Mouse (Mus musculus): Measurements from ENCODE around the gene Mrpl20.
"Not testable (repeated sequence)": the region's sequence is repeated elsewhere in the genome, so short reads cannot be mapped to it uniquely, and the experiment has no call there.

Mrpl20 gene

GRCm38 (mm10) chr4:155783486-155784080 is 19.1 kb upstream of the Mrpl20 start:
- peak in 1 of 2 experiments; percentile 47 for DNase-seq

GRCm38 (mm10) chr4:155784081-155784701 is 18.5 kb upstream of the Mrpl20 start:
- peak; percentile 86 to 89 for DNase-seq

GRCm38 (mm10) chr4:155785246-155785645 is 17.4 kb upstream of the Mrpl20 start:
- DNase-seq, result no peak

- DNase-seq, result no peak
Measured at GRCm38 (mm10) chr4:155785819-155786218, 16.9 kb upstream of the Mrpl20 start, which contains the start of gene Tmem88b. TSS of gene Tmem88b (minus strand) at chr4:155785874.

DNA sequence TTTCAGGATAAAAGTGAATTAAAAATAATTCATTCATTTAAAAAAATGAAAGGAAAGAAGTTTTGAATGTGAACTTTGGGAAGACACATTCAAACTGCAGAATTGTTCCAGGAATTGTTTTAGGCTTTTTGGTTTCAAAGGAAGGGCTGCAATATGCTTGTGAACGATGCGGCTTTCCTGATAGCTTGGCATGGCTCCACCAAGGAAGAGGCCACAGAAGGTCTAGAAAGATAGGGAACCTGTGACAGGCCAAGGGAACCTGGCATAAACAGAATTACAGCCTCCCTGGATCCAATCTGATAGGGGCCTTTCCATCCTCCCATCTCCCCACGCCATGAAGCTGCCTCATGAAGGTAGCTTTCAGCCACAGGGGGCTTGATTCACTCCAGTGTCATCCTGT is 14.4 kb upstream of the Mrpl20 start:
- DNase-seq, result no peak

- not testable (repeated sequence) for DNase-seq
Measured at GRCm38 (mm10) chr4:155788833-155789232, 13.8 kb upstream of the Mrpl20 start.

- DNase-seq, result no peak
Measured at GRCm38 (mm10) chr4:155790021-155790489, 12.6 kb upstream of the Mrpl20 start, which contains the start of gene Ankrd65. TSS of gene Ankrd65 (plus strand) at chr4:155790439.

GRCm38 (mm10) chr4:155790650-155791161 is 12.0 kb upstream of the Mrpl20 start:
- no peak for DNase-seq

GRCm38 (mm10) chr4:155791240-155791933 is 11.3 kb upstream of the Mrpl20 start:
- no peak for DNase-seq

- no peak for DNase-seq
Measured at GRCm38 (mm10) chr4:155793730-155794129, 8.9 kb upstream of the Mrpl20 start.

DNA sequence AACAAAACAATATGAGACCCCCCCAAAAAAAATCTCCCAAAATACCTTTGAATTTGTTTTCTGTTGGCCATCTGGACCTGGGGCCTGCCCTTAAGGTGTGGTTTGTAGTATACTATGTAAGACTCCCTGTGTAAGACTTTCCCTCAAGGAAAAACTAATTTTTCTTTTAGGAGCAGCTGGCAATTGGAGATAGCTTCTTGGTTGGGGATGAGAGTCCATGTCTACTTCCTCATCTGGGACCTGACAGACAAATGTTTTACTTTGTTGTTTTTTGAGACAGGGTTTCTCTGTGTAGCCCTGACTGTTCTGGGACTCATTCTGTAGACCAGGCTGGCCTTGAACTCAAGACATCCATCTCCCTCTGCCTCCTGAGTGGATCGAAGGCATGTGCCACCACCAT is 603 bp upstream of the Mrpl20 start:
- DNase-seq, result no peak

GRCm38 (mm10) chr4:155803340-155804041 is 813 bp downstream of the Mrpl20 start:
- peak; percentile 93 to 98 for DNase-seq

DNA sequence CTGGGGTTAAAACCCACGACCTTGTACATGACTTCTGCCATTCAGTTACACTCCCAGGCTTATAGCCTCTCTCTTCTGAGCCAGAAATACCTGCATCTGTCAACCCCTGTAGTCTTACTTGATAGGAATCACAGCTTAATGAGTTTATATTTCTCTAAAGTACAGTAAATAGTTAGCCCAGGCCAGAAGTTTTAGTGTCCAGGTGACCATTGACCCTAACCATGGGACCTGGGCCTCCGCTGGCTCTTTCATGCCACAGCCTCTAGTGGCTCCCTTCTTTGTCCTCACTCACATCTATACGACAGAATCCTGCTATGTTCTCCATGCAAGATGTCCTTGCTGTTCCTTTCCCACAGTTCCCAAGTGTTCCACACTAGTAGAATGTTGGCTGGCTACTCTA is 5.2 kb downstream of the Mrpl20 start:
- no peak for DNase-seq

DNA sequence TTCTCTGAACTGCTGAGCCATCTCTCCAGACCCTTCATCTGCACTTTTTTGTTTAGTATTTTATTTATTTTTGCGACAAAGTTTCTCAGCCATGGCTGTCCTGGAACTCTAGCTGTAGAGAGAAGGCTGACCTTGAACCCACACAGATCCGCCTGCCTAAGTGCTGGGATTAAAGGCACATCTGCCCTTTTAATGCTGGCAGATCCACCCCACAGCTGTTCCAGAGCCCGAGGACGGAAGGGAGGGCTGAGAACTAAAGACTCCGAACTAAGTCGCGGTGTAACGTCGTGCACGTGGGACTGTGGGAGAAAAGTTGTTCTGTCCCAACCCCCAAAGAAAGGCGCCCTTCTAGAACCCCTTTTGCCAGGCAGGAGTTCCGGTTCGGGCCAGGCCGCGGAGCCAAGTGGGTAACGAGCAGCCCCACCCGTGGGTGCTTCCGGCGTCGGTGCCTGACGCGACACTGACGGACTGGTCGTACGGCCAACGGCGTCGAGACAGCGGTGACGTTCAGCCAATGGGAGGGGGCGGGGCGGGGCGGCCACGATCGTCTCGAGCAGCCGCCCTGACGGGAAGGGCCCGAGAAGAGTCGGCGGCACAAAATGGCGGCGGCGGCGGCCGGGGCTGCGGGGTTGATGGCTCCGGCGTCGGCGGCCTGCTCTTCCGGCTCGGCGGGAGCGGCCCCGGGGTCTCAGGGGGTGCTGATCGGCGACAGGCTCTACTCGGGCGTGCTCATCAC is 9.4 kb downstream of the Mrpl20 start, which contains the start of gene Ccnl2:
Ccnl2 (plus strand) TSS at position 561 of the 736 bp plus-strand sequence.
- DNase-seq, result peak; percentile 91 to 93

GRCm38 (mm10) chr4:155812665-155813181 is 10.0 kb downstream of the Mrpl20 start:
- DNase-seq, result no peak

DNA sequence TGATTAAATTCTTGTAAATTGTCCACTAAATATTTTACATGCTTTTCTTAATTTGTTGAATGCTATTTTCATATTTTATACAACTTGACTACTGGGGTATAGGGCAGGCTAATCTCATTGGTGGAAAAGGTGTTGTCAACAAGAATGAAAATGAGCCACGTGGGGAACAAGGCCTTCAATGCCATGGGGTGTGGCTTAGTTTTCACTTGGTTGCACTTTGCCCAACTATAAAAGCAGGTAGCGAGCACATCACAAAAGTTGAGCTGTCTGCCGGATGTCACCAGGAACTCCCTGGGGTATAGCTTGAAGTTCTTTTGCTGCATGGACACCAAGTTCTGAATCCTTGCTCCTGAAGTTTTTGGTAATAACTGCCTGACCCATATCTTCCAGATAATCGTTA is 14.9 kb downstream of the Mrpl20 start:
- DNase-seq, result no peak

- no peak for DNase-seq
Measured at GRCm38 (mm10) chr4:155821025-155821424, 18.3 kb downstream of the Mrpl20 start.

GRCm38 (mm10) chr4:155823443-155823842 is 20.8 kb downstream of the Mrpl20 start:
- DNase-seq, result no peak

GRCm38 (mm10) chr4:155829866-155830265 is 27.2 kb downstream of the Mrpl20 start:
- DNase-seq, result no peak

DNA sequence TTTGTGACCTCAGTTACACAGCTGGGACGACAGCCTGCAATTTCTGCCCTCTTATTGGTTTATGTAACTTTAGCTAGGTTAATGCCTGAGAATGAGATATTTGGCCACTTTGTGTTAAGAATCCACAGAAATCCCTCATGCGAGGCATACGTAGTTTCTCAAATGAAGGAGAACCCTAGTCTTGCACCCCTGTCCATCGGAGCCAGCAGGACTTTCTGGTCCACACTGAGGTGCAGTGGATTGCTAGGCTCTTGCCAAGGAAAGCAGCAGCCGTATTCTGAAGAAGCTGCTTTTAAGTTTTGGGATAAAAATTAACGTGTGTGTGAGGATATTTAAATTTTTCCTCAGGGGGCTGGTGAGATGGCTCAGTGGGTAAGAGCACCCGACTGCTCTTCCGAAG is 27.9 kb downstream of the Mrpl20 start:
- DNase-seq, result no peak

GRCm38 (mm10) chr4:155831205-155831766 is 28.6 kb downstream of the Mrpl20 start, which contains the start of gene Aurkaip1:
TSS of gene Aurkaip1 (plus strand) at chr4:155831272.
- peak; percentile 96 for DNase-seq

Measured in cerebellum, adult 18-20 months (tissue).